Mouse (Mus musculus) embryonic facial prominence, embryonic 11.5 days (tissue): Measurements from ENCODE around the gene Kctd20. TPM values are rescaled to one million over a fixed set of nuclear protein-coding genes. Genes with fewer than 3 reads are reported as not detected.
A peak's percentile ranks its signal among the peaks of the same experiment; 100 is the strongest.

Source experiments
- ATAC-seq: fragments of 200-750 bp; cut with Nextera tagmentation; replicated peaks from 2 replicates; pipeline ENCODE4 v1.8.0; 2017; ENCODE audit warnings: low read depth; ENCODE audit not compliant: insufficient number of reproducible peaks, low FRiP score, low TSS enrichment
- DNase-seq: peaks from one replicate; pipeline ENCODE4 v3.0.0-alpha.2; 2015; ENCODE audit warnings: low spot score
- H3K27ac ChIP-seq: fragments of 300-500 bp; sonication (generic); replicated peaks from 2 replicates; pipeline ENCODE4 v1.5.1; 2014; ENCODE audit warnings: mild to moderate bottlenecking, low read depth, low read length, control low read depth
- H3K27me3 ChIP-seq: fragments of 300-500 bp; sonication (generic); 2 replicates; pipeline ENCODE4 v1.6.1; 2014; ENCODE audit warnings: mild to moderate bottlenecking, low read length, moderate library complexity, mixed read lengths; ENCODE audit not compliant: control insufficient read depth, insufficient read depth
- H3K36me3 ChIP-seq: fragments of 300-500 bp; sonication (generic); replicated peaks from 2 replicates; pipeline ENCODE4 v1.6.1; 2014; ENCODE audit warnings: low read depth, mild to moderate bottlenecking, low read length, moderate library complexity, mixed read lengths; ENCODE audit not compliant: control insufficient read depth, insufficient read depth
- H3K4me1 ChIP-seq: fragments of 300-500 bp; sonication (generic); 2 replicates; pipeline ENCODE4 v1.6.1; 2014; ENCODE audit warnings: low read length, mixed read lengths; ENCODE audit not compliant: control insufficient read depth, insufficient read depth
- H3K4me2 ChIP-seq: fragments of 300-500 bp; sonication (generic); 2 replicates; pipeline ENCODE4 v1.6.1; 2014; ENCODE audit warnings: low read depth, mild to moderate bottlenecking, control low read depth, low read length, moderate library complexity
- H3K4me3 ChIP-seq: fragments of 300-500 bp; sonication (generic); 2 replicates; pipeline ENCODE4 v1.5.1; 2014; ENCODE audit warnings: low read depth, low read length, control low read depth
- H3K9ac ChIP-seq: fragments of 300-500 bp; sonication (generic); replicated peaks from 2 replicates; pipeline ENCODE4 v1.6.1; 2014; ENCODE audit warnings: mild to moderate bottlenecking, control low read depth, low read length
- H3K9me3 ChIP-seq: fragments of 300-500 bp; sonication (generic); replicated peaks from 2 replicates; pipeline ENCODE4 v1.6.1; 2016; ENCODE audit warnings: mild to moderate bottlenecking, low read length, inconsistent platforms, mixed read lengths; ENCODE audit not compliant: control insufficient read depth
- WGBS: fragments of 180-500 bp; shearing (Covaris S2); extraction: QIAGEN DNeasy Blood & Tissue Kit; methylation state at CpG from one replicate; pipeline ENCODE4 v1.1.7; 2014; 5-methylcytosine and 5-hydroxymethylcytosine counted together
- polyA plus RNA-seq: library from polyadenylated mRNA; unstranded; fragments of >200 nt; fragmentation: Nextera tagmentation; extraction: Ambion mirVana; gene quantifications from 2 replicates; pipeline ENCODE4 v1.2.1, GENCODE M21; 2014

Gene Kctd20
- polyA plus RNA-seq, 1 experiment from 2014 or later: 109 TPM

GRCm38 (mm10) chr17:28981081-28981480 is 29.3 kb downstream of the Kctd20 start:
- DNase-seq (no peak), ATAC-seq (no peak)
- H3K27ac ChIP-seq: no peak overlapping the region
- H3K4me1 ChIP-seq: no peaks in the 10 kb centered on the region
- H3K9me3 ChIP-seq: no peaks in the 10 kb centered on the region
- no peak overlapping the region for H3K9ac ChIP-seq
- peaks cover 3% of the 10 kb centered on the region; the same call in 1 of the 2 replicates for H3K36me3 ChIP-seq
- H3K4me3 ChIP-seq: no peak overlapping the region
- no peaks in the 10 kb centered on the region for H3K27me3 ChIP-seq
- WGBS: 88% methylated on average over 4 of the region's 4 CpGs
- no peak overlapping the region for H3K4me2 ChIP-seq

GRCm38 (mm10) chr17:28982591-28982990 is 30.8 kb downstream of the Kctd20 start:
- WGBS: 51% methylated on average over 4 of the region's 4 CpGs
- peaks cover 3% of the 10 kb centered on the region; the same call in 1 of the 2 replicates for H3K36me3 ChIP-seq
- ATAC-seq: no peak

DNA sequence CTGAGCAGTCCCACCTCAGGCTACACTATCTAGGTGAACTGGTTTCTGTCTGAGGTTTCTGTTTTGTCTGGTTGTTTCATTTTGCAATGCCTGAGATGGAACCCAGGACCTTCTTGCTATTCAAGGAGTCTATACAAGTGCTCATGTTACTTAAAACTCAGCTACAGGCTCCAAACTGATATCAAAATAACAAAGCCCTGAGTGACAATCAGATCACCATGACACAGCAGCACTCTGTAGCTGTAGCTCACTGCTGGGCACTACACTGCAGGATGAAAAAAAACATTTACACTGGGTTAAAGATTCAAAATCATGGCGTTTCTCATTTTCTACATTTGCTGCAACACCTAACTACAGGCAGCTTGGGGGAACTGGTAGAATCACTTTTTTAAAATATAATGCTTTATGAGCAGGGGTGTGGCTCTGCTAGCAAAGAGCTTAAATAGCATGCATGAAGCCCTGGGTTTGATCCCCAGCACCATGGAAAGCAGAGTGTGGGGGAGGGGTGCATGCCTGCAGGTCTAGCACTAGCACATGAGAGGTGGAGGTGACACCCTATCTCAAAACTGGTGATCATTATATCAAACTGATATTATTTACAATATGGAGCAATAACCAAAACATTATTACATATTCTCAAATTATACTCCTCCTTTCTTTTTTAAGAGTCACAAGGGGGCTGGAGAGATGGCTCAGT is 33.1 kb downstream of the Kctd20 start:
- Histone ChIP-seq H3K27me3 (no peaks in the 10 kb centered on the region), H3K9me3 (no peaks in the 10 kb centered on the region), H3K9ac (no peak overlapping the region), H3K36me3 (peaks cover 3% of the 10 kb centered on the region; the same call in 1 of the 2 replicates), H3K4me2 (no peak overlapping the region), H3K4me3 (no peak overlapping the region), H3K4me1 (no peaks in the 10 kb centered on the region), H3K27ac (no peak overlapping the region)
- ATAC-seq (no peak), DNase-seq (no peak)
- WGBS: 79% methylated on average over 1 of the region's 1 CpGs

More at GRCm38 (mm10) chr17:28982591-28982990, 30.8 kb downstream of the Kctd20 start:
- no peak for DNase-seq
- Histone ChIP-seq H3K27ac (no peak overlapping the region), H3K4me1 (no peaks in the 10 kb centered on the region), H3K4me3 (no peak overlapping the region), H3K9me3 (no peaks in the 10 kb centered on the region), H3K4me2 (no peak overlapping the region), H3K9ac (no peak overlapping the region), H3K27me3 (no peaks in the 10 kb centered on the region)

DNA sequence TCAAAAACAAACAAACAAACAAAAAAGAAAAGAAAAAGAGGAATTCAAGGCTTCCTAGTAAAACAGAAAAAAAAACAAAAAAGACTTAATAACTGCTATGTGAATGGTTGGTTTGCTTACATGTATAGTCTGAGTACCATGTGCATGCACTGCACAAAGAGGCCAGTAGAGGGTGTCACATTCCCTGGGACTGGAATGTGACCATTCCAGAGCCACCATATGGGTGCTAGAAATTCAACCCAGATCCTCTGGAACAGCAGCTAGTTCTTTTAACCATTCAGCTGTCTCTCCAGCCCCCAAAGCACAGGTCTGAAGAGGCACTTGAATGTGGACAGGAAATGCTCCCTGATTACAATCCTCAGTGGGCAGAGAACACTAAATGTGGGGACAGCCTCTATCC is 35.1 kb downstream of the Kctd20 start:
- H3K4me1 ChIP-seq: no peaks in the 10 kb centered on the region
- no peak overlapping the region for H3K4me3 ChIP-seq
- ATAC-seq (no peak), DNase-seq (peak; percentile 57)
- H3K4me2 ChIP-seq: no peak overlapping the region
- no peak overlapping the region for H3K9ac ChIP-seq
- H3K27me3 ChIP-seq: no peaks in the 10 kb centered on the region
- no peak overlapping the region for H3K27ac ChIP-seq
- H3K36me3 ChIP-seq: no peaks in the 10 kb centered on the region; the same call in 1 of the 2 replicates
- no peaks in the 10 kb centered on the region for H3K9me3 ChIP-seq

DNA sequence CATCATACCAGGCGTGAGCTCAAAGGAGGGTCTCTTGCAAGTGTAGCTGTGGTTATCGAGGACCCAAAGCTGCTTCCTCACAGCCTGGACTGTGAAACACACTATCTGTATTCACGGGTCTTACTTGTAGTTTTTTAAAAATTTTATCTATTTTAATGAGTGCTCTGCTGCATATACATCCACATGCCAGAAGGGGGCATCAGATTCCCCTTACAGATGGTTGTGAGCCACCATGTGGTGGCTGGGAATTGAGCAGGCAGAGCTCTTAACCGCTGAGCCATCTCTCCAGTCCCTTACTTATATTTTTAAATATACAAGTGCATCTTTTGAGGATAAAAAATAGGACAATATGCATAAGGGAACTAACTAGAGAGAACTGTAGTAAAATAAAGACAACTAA is 36.0 kb downstream of the Kctd20 start:
- Histone ChIP-seq H3K4me3 (no peak overlapping the region), H3K27ac (no peak overlapping the region), H3K9ac (no peak overlapping the region), H3K9me3 (no peaks in the 10 kb centered on the region), H3K4me1 (no peaks in the 10 kb centered on the region), H3K27me3 (no peaks in the 10 kb centered on the region), H3K36me3 (no peaks in the 10 kb centered on the region; the same call in 1 of the 2 replicates), H3K4me2 (no peak overlapping the region)
- DNase-seq: peak; percentile 65
- WGBS: 72% methylated on average over 4 of the region's 4 CpGs
- ATAC-seq: no peak

DNA sequence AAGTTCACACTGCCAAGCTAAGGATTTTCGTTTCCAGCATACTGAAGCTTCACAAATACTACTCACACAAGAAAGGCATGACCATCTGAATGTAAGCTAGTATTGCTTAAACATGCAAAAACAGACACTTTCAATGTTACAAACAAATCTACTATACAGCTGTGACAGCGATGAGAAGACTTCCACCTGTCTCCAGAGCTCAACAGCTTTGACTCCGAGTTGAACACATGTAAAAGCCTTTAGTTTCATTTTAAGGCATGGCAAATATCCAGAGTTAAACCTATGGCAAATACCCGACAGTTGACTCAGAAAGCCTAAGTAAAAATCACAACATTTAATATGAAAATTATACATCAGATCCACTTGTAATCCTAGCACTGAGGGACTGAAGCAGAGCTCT is 36.5 kb downstream of the Kctd20 start:
- DNase-seq (no peak), ATAC-seq (no peak)
- WGBS: 90% methylated on average over 4 of the region's 4 CpGs
- Histone ChIP-seq H3K4me3 (no peak overlapping the region), H3K4me1 (no peaks in the 10 kb centered on the region), H3K36me3 (no peaks in the 10 kb centered on the region; the same call in 1 of the 2 replicates), H3K27ac (no peak overlapping the region), H3K27me3 (no peaks in the 10 kb centered on the region), H3K4me2 (no peak overlapping the region), H3K9me3 (no peaks in the 10 kb centered on the region), H3K9ac (no peak overlapping the region)

GRCm38 (mm10) chr17:28988996-28989395 is 37.2 kb downstream of the Kctd20 start:
- Histone ChIP-seq H3K36me3 (no peaks in the 10 kb centered on the region; the same call in 1 of the 2 replicates), H3K9me3 (no peaks in the 10 kb centered on the region), H3K4me1 (no peaks in the 10 kb centered on the region), H3K4me3 (no peak overlapping the region), H3K27me3 (no peaks in the 10 kb centered on the region), H3K27ac (no peak overlapping the region), H3K4me2 (no peak overlapping the region), H3K9ac (no peak overlapping the region)
- ATAC-seq: no peak
- WGBS: 78% methylated on average over 3 of the region's 3 CpGs
- no peak for DNase-seq

- H3K4me3 ChIP-seq: no peak overlapping the region
- no peaks in the 10 kb centered on the region for H3K4me1 ChIP-seq
- H3K9me3 ChIP-seq: no peaks in the 10 kb centered on the region
- DNase-seq (no peak), ATAC-seq (no peak)
- H3K27me3 ChIP-seq: no peaks in the 10 kb centered on the region
- WGBS: 75% methylated on average over 4 of the region's 4 CpGs
- H3K9ac ChIP-seq: no peak overlapping the region
- no peak overlapping the region for H3K27ac ChIP-seq
- peaks cover 3% of the 10 kb centered on the region; the same call in 1 of the 2 replicates for H3K36me3 ChIP-seq
- no peak overlapping the region for H3K4me2 ChIP-seq
These were observed 38.3 kb downstream of the Kctd20 start for GRCm38 (mm10) chr17:28990060-28990459.
